Mouse (Mus musculus) neural tube, embryonic 10.5 days (tissue): Measurements from ENCODE around the gene Clec11a.
A peak's percentile ranks its signal among the peaks of the same experiment; 100 is the strongest.
"Not testable (repeated sequence)": the region's sequence is repeated elsewhere in the genome, so short reads cannot be mapped to it uniquely, and the experiment has no call there.

Experiments
- DNase-seq: peaks from one replicate; pipeline ENCODE4 v3.0.0-alpha.2; 2017; ENCODE audit warnings: low spot score; ENCODE audit errors: extremely low spot score

Clec11a gene

GRCm38 (mm10) chr7:44326614-44327013 is 19.9 kb upstream of the Clec11a start:
- DNase-seq = no peak

GRCm38 (mm10) chr7:44322290-44322689 is 15.6 kb upstream of the Clec11a start:
- no peak for DNase-seq

- DNase-seq = no peak
These were observed 14.2 kb upstream of the Clec11a start for GRCm38 (mm10) chr7:44320886-44321285.

GRCm38 (mm10) chr7:44317913-44318312 is 11.2 kb upstream of the Clec11a start:
- peak; percentile 21 for DNase-seq

- no peak for DNase-seq
These were observed 5.8 kb upstream of the Clec11a start for GRCm38 (mm10) chr7:44312484-44312883.

- DNase-seq = no peak
These were observed 5.1 kb upstream of the Clec11a start for GRCm38 (mm10) chr7:44311713-44312304.

GRCm38 (mm10) chr7:44310878-44311712 is 4.4 kb upstream of the Clec11a start:
- DNase-seq = peak; percentile 59

- peak; percentile 57 for DNase-seq
These were observed 3.7 kb upstream of the Clec11a start for GRCm38 (mm10) chr7:44310285-44310877.

- peak; percentile 17 for DNase-seq
These were observed 3.0 kb upstream of the Clec11a start, which contains the start of gene Shank1 for GRCm38 (mm10) chr7:44309475-44310284. Gene Shank1 (plus strand): TSS chr7:44310253.

GRCm38 (mm10) chr7:44307261-44308020 is 739 bp upstream of the Clec11a start:
- peak; percentile 16 for DNase-seq

- no peak for DNase-seq
These were observed 1.0 kb downstream of the Clec11a start for GRCm38 (mm10) chr7:44305686-44306085.

- DNase-seq = peak; percentile 98
These were observed 1.7 kb downstream of the Clec11a start for GRCm38 (mm10) chr7:44304775-44305641.

- DNase-seq = no peak
These were observed 2.3 kb downstream of the Clec11a start for GRCm38 (mm10) chr7:44304463-44304774.

GRCm38 (mm10) chr7:44303346-44304340 is 3.1 kb downstream of the Clec11a start:
- DNase-seq = no peak

GRCm38 (mm10) chr7:44297501-44297900 is 9.2 kb downstream of the Clec11a start:
- not testable (repeated sequence) for DNase-seq

GRCm38 (mm10) chr7:44291418-44291817 is 15.3 kb downstream of the Clec11a start:
- no peak for DNase-seq

- DNase-seq = no peak
These were observed 15.7 kb downstream of the Clec11a start for GRCm38 (mm10) chr7:44290986-44291385.

- DNase-seq = no peak
These were observed 18.9 kb downstream of the Clec11a start for GRCm38 (mm10) chr7:44287760-44288159.

GRCm38 (mm10) chr7:44281586-44281985 is 25.1 kb downstream of the Clec11a start:
- DNase-seq = no peak
